Mouse (Mus musculus) liver, postnatal 0 days (tissue): Measurements from ENCODE around the gene Csf1. TPM values are rescaled to one million over a fixed set of nuclear protein-coding genes. Genes with fewer than 3 reads are reported as not detected.
A peak's percentile ranks its signal among the peaks of the same experiment; 100 is the strongest.

Experiments
- ATAC-seq: fragments of 200-750 bp; cut with Nextera tagmentation; 2 replicates; pipeline ENCODE4 v1.8.0; 2017; ENCODE audit warnings: mild to moderate bottlenecking, moderate library complexity
- DNase-seq: peaks from one replicate; pipeline ENCODE4 v3.0.0-alpha.2; 2016
- H3K27ac ChIP-seq: fragments of 300-500 bp; sonication (generic); 2 replicates; pipeline ENCODE4 v1.5.1; 2014; ENCODE audit warnings: antibody characterized with exemption, moderate library complexity, mild to moderate bottlenecking, low read depth
- H3K27me3 ChIP-seq: fragments of 300-500 bp; sonication (generic); 2 replicates; pipeline ENCODE4 v1.6.1; 2014; ENCODE audit warnings: low read length, control low read depth, mixed read lengths; ENCODE audit not compliant: insufficient read depth
- H3K36me3 ChIP-seq: fragments of 300-500 bp; sonication (generic); replicated peaks from 2 replicates; pipeline ENCODE4 v1.6.1; 2014; ENCODE audit warnings: mild to moderate bottlenecking, control low read depth, low read length, moderate library complexity, mixed read lengths; ENCODE audit not compliant: insufficient read depth
- H3K4me1 ChIP-seq: fragments of 300-500 bp; sonication (generic); 2 replicates; pipeline ENCODE4 v1.6.1; 2014; ENCODE audit warnings: antibody characterized with exemption, mild to moderate bottlenecking, control low read depth; ENCODE audit not compliant: insufficient read depth
- H3K4me2 ChIP-seq: fragments of 300-500 bp; sonication (generic); 2 replicates; pipeline ENCODE4 v1.6.1; 2014; ENCODE audit warnings: low read depth, mild to moderate bottlenecking, low read length, moderate library complexity, mixed read lengths
- H3K4me3 ChIP-seq: fragments of 300-500 bp; sonication (generic); 2 replicates; pipeline ENCODE4 v1.5.1; 2014; ENCODE audit warnings: low read depth, low read length
- H3K9ac ChIP-seq: fragments of 300-500 bp; sonication (generic); replicated peaks from 2 replicates; pipeline ENCODE4 v1.6.1; 2014; ENCODE audit warnings: mild to moderate bottlenecking, moderate library complexity
- H3K9me3 ChIP-seq: fragments of 300-500 bp; sonication (generic); 2 replicates; pipeline ENCODE4 v1.6.1; 2016; ENCODE audit warnings: mild to moderate bottlenecking, control low read depth, low read length, mixed read lengths
- CTCF ChIP-seq: sonication (generic); IDR thresholded peaks from 2 replicates; pipeline ENCODE4 v1.5.1; 2016; ENCODE audit warnings: antibody characterized with exemption, low read depth
- EP300 ChIP-seq: IDR thresholded peaks from 2 replicates; pipeline ENCODE4 v1.6.1; 2016; ENCODE audit warnings: antibody characterized with exemption, low read depth, mild to moderate bottlenecking
- WGBS: fragments of 180-500 bp; shearing (Covaris S2); extraction: QIAGEN DNeasy Blood & Tissue Kit; methylation state at CpG from one replicate; pipeline ENCODE4 v1.1.7; 2014; ENCODE audit not compliant: insufficient replicate concordance; 5-methylcytosine and 5-hydroxymethylcytosine counted together
- polyA plus RNA-seq: library from polyadenylated mRNA; unstranded; fragments of >200 nt; fragmentation: Nextera tagmentation; extraction: Ambion mirVana; gene quantifications from 2 replicates; pipeline ENCODE4 v1.2.1, GENCODE M21; 2015

The Csf1 gene
- polyA plus RNA-seq, 1 experiment from 2014 or later: 7.2 TPM

DNA sequence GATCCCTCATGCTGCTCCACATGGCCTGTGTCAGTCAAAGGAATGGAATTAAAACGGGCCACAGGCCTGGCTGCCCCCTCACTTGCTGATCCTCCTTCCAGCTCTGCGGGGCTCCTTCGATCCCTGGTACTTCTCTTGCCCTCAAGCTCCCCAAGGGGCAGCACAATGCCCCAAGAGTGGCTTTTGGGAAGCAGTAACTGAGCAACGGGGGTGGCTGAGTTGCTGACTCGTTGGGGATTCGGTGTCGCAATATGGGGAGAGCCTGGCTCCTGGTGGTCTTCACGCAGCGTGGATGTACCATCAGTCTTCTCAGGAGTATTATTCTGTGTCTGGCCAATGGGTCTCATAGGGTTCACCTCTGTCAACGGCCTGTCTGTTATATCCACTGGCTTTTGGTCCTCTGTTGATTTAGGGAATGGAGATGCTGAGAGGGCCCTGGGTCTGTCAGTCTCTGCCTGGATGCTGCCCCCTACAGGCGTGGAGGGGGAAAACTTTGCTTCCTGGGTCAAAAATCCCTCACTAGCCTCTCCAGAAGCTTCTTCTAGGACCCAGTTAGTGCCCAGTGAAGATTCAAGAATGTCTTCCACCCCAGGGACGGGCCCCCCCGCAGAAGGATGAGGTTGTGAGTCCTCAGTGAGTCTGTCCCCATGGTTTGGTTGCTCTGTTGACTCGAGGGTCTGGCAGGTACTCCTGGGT, 11.9 kb downstream of the Csf1 start:
- Histone ChIP-seq H3K4me3 (no peak overlapping the region), H3K9ac (no peak overlapping the region), H3K9me3 (no peaks in the 10 kb centered on the region), H3K36me3 (peaks cover 38% of the 10 kb centered on the region), H3K4me1 (peaks cover under 1% of the 10 kb centered on the region; the same call in 1 of the 2 replicates), H3K27ac (no peak overlapping the region), H3K27me3 (no peaks in the 10 kb centered on the region), H3K4me2 (no peak overlapping the region)
- ATAC-seq: no peak
- no peak for TF ChIP-seq EP300
- peak; percentile 52 for TF ChIP-seq CTCF
- DNase-seq: no peak
- WGBS: 72% methylated on average over 14 of the region's 14 CpGs

- Histone ChIP-seq H3K4me2 (no peak overlapping the region), H3K36me3 (peaks cover 23% of the 10 kb centered on the region), H3K27ac (no peak overlapping the region), H3K4me3 (no peak overlapping the region), H3K9ac (no peak overlapping the region), H3K4me1 (peaks cover 18% of the 10 kb centered on the region), H3K27me3 (no peaks in the 10 kb centered on the region), H3K9me3 (no peaks in the 10 kb centered on the region)
- ATAC-seq: no peak
- 79% methylated on average over 3 of the region's 3 CpGs for WGBS
- no peak for TF ChIP-seq CTCF
- no peak for TF ChIP-seq EP300
- no peak for DNase-seq
Observed at GRCm38 (mm10) chr3:107746026-107746425, 14.2 kb downstream of the Csf1 start.

DNA sequence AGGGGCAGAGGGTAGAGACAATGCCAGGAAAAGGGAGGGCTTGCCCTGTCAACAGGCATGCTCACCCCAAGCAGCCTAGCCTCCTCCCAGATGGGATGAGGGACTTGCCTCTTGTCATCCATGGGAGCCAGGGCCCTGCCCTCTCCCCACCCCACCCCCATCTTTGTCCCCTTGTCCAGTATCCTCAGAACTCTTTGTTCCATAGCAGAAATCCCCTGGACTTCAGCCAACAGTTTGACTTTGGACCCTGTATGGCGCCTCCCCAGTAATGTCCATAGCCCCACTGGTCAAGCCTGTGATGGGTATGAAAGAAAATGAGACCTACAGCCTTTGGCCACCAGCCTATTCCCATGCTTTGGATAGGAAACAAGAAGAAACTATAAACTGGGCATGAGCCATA, 16.6 kb downstream of the Csf1 start:
- DNase-seq (peak; percentile 56), ATAC-seq (peak; percentile 85)
- Histone ChIP-seq H3K27ac (no peak overlapping the region), H3K4me2 (no peak overlapping the region), H3K9me3 (no peaks in the 10 kb centered on the region), H3K27me3 (no peaks in the 10 kb centered on the region), H3K9ac (no peak overlapping the region), H3K4me1 (peaks cover 19% of the 10 kb centered on the region), H3K36me3 (peaks cover 10% of the 10 kb centered on the region), H3K4me3 (no peak overlapping the region)
- 53% methylated on average over 1 of the region's 1 CpGs for WGBS
- no peak for TF ChIP-seq CTCF
- peak; percentile 75 for TF ChIP-seq EP300

- DNase-seq: no peak
- no peak for ATAC-seq
- H3K27ac ChIP-seq: no peak overlapping the region
- no peaks in the 10 kb centered on the region for H3K9me3 ChIP-seq
- H3K4me3 ChIP-seq: no peak overlapping the region
- no peak overlapping the region for H3K4me2 ChIP-seq
- H3K4me1 ChIP-seq: peaks cover 19% of the 10 kb centered on the region
- peaks cover 7% of the 10 kb centered on the region for H3K36me3 ChIP-seq
- H3K9ac ChIP-seq: no peak overlapping the region
- TF ChIP-seq EP300 (no peak), CTCF (no peak)
- no peaks in the 10 kb centered on the region for H3K27me3 ChIP-seq
- WGBS: 21% methylated on average over 3 of the region's 3 CpGs
Observed at GRCm38 (mm10) chr3:107743107-107743506, 17.2 kb downstream of the Csf1 start.

GRCm38 (mm10) chr3:107742071-107742710, 18.1 kb downstream of the Csf1 start:
- 78% methylated on average over 10 of the region's 10 CpGs for WGBS

GRCm38 (mm10) chr3:107741387-107741786, 18.9 kb downstream of the Csf1 start:
- Histone ChIP-seq H3K27ac (no peak overlapping the region), H3K27me3 (no peaks in the 10 kb centered on the region), H3K4me3 (no peak overlapping the region), H3K9me3 (no peaks in the 10 kb centered on the region), H3K4me2 (no peak overlapping the region), H3K4me1 (peaks cover 19% of the 10 kb centered on the region), H3K9ac (no peak overlapping the region), H3K36me3 (no peaks in the 10 kb centered on the region; the same call in 1 of the 2 replicates)
- no peak for DNase-seq
- TF ChIP-seq EP300 (no peak), CTCF (no peak)
- no peak for ATAC-seq

More at GRCm38 (mm10) chr3:107742071-107742710, 18.1 kb downstream of the Csf1 start:
- TF ChIP-seq CTCF (no peak), EP300 (no peak)
- ATAC-seq: no peak
- no peak for DNase-seq
- Histone ChIP-seq H3K9ac (no peak overlapping the region), H3K4me1 (peaks cover 19% of the 10 kb centered on the region), H3K27ac (no peak overlapping the region), H3K36me3 (peaks cover 6% of the 10 kb centered on the region; the same call in 1 of the 2 replicates), H3K4me3 (no peak overlapping the region), H3K4me2 (no peak overlapping the region), H3K9me3 (no peaks in the 10 kb centered on the region), H3K27me3 (no peaks in the 10 kb centered on the region)
